Mouse (Mus musculus) myocyte (in vitro differentiated cells): ENCODE measurements at regions not wholly inside any gene's neighbourhood (a gene's known extent, or its start where the extent isn't known, plus 50 kb on each side); places are given as distances from the start of the nearest gene placed in this dataset.

Experiments used
- CEBPB ChIP-seq: IDR thresholded peaks from 2 replicates; pipeline ENCODE4 v1.6.1; 2011; ENCODE audit warnings: mild to moderate bottlenecking, moderate library complexity; ENCODE audit not compliant: poor library complexity, insufficient read depth, severe bottlenecking
- E2F4 ChIP-seq: IDR thresholded peaks from one replicate; pipeline ENCODE4 v1.6.1; 2011; ENCODE audit warnings: mild to moderate bottlenecking, control low read depth, moderate library complexity; ENCODE audit not compliant: insufficient read depth
- MAX ChIP-seq: IDR thresholded peaks from one replicate; pipeline ENCODE4 v1.6.1; 2011; ENCODE audit warnings: low read depth, mild to moderate bottlenecking, control low read depth
- MYOD1 ChIP-seq, 3 experiments: IDR thresholded peaks; one replicate each; pipeline ENCODE4 v1.6.1; 2011; ENCODE audit warnings: control low read depth in 2 of 3, low read depth in 2 of 3, mild to moderate bottlenecking in 2 of 3, moderate library complexity in 1 of 3; ENCODE audit not compliant: insufficient read length in 2 of 3, control insufficient read depth in 1 of 3
- MYOG ChIP-seq, 3 experiments: IDR thresholded peaks; one replicate each; pipeline ENCODE4 v1.6.1; 2011; ENCODE audit warnings: control low read depth in 2 of 3, low read depth in 2 of 3, mild to moderate bottlenecking in 2 of 3; ENCODE audit not compliant: insufficient read length in 2 of 3, control insufficient read depth in 1 of 3, insufficient read depth in 1 of 3
- POLR2A ChIP-seq: IDR thresholded peaks from one replicate; pipeline ENCODE4 v1.6.1; 2011; ENCODE audit warnings: low read depth, mild to moderate bottlenecking, control low read depth, moderate library complexity; ENCODE audit not compliant: insufficient read length
- POLR2AphosphoS2 ChIP-seq: IDR thresholded peaks from one replicate; pipeline ENCODE4 v1.6.1; 2011; ENCODE audit warnings: low read depth, control low read depth; ENCODE audit not compliant: insufficient read length
- REST ChIP-seq: IDR thresholded peaks from one replicate; pipeline ENCODE4 v1.6.1; 2011; ENCODE audit warnings: mild to moderate bottlenecking, control low read depth, moderate library complexity; ENCODE audit not compliant: insufficient read depth, insufficient read length
- SRF ChIP-seq: IDR thresholded peaks from one replicate; pipeline ENCODE4 v1.6.1; 2011; ENCODE audit warnings: low read depth; ENCODE audit not compliant: control insufficient read depth, insufficient read length
- TCF12 ChIP-seq: IDR thresholded peaks from one replicate; pipeline ENCODE4 v1.6.1; 2011; ENCODE audit warnings: mild to moderate bottlenecking, control low read depth; ENCODE audit not compliant: poor library complexity, insufficient read depth, severe bottlenecking
- TCF3 ChIP-seq: IDR thresholded peaks from one replicate; pipeline ENCODE4 v1.6.1; 2011; ENCODE audit warnings: low read depth, control low read depth; ENCODE audit not compliant: insufficient read length
- USF1 ChIP-seq: IDR thresholded peaks from one replicate; pipeline ENCODE4 v1.6.1; 2011; ENCODE audit warnings: low read depth, mild to moderate bottlenecking, control low read depth, moderate library complexity

- TF ChIP-seq MYOG (IDR thresholded peaks at IDR 0.05; ENCODE audit: control insufficient read depth in 1 of 3, insufficient read depth in 1 of 3, insufficient read length in 2 of 3, low read depth in 2 of 3) (no peak), USF1 (no peak), MYOD1 (IDR thresholded peaks at IDR 0.05; ENCODE audit: control insufficient read depth in 1 of 3, insufficient read length in 2 of 3, low read depth in 2 of 3) (no peak), TCF12 (no peak), POLR2A (no peak), E2F4 (no peak), REST (no peak), POLR2AphosphoS2 (no peak), MAX (no peak), SRF (no peak), CEBPB (no peak), TCF3 (no peak)
Measured at GRCm38 (mm10) chr3:143053286-143053993, 171.6 kb upstream of the Pkn2 start.
